Mouse (Mus musculus) CD4-positive, CD25-positive, alpha-beta regulatory T cell, adult 2 months (primary cell): ENCODE measurements around the gene Atrnl1.
A peak's percentile ranks its signal among the peaks of the same experiment; 100 is the strongest.
"Not testable (repeated sequence)": the region's sequence is repeated elsewhere in the genome, so short reads cannot be mapped to it uniquely, and the experiment has no call there.

ENCODE experiments used
- DNase-seq: peaks from one replicate; pipeline ENCODE4 v3.0.0-alpha.2; 2012; ENCODE audit warnings: low read depth, low spot score

Atrnl1 gene

GRCm38 (mm10) chr19:57961738-57962640, 351.2 kb downstream of the Atrnl1 start:
- DNase-seq, result no peak

GRCm38 (mm10) chr19:57963874-57964273, 353.0 kb downstream of the Atrnl1 start:
- no peak for DNase-seq

GRCm38 (mm10) chr19:57969766-57970165, 358.9 kb downstream of the Atrnl1 start:
- peak; percentile 4 for DNase-seq

- DNase-seq, result peak; percentile 7
These were observed 359.6 kb downstream of the Atrnl1 start for GRCm38 (mm10) chr19:57970342-57970895.

- no peak for DNase-seq
These were observed 364.4 kb downstream of the Atrnl1 start for GRCm38 (mm10) chr19:57975201-57975600.

GRCm38 (mm10) chr19:57985918-57986900, 375.4 kb downstream of the Atrnl1 start:
- no peak for DNase-seq

- no peak for DNase-seq
These were observed 377.0 kb downstream of the Atrnl1 start for GRCm38 (mm10) chr19:57987696-57988393.

- no peak for DNase-seq
These were observed 377.8 kb downstream of the Atrnl1 start for GRCm38 (mm10) chr19:57988559-57989093.

GRCm38 (mm10) chr19:57991099-57991760, 380.4 kb downstream of the Atrnl1 start:
- no peak for DNase-seq

GRCm38 (mm10) chr19:57994174-57994833, 383.5 kb downstream of the Atrnl1 start:
- DNase-seq, result not testable (repeated sequence)

- DNase-seq, result no peak
These were observed 384.2 kb downstream of the Atrnl1 start for GRCm38 (mm10) chr19:57995015-57995414.

GRCm38 (mm10) chr19:57997961-57998360, 387.1 kb downstream of the Atrnl1 start:
- DNase-seq, result peak; percentile 50

- DNase-seq, result no peak
These were observed 400.8 kb downstream of the Atrnl1 start for GRCm38 (mm10) chr19:58011636-58012035.

- DNase-seq, result no peak
These were observed 404.9 kb downstream of the Atrnl1 start for GRCm38 (mm10) chr19:58015741-58016140.

- no peak for DNase-seq
These were observed 406.0 kb downstream of the Atrnl1 start for GRCm38 (mm10) chr19:58016561-58017453.

- DNase-seq, result no peak
These were observed 406.6 kb downstream of the Atrnl1 start for GRCm38 (mm10) chr19:58017468-58017867.

- no peak for DNase-seq
These were observed 407.9 kb downstream of the Atrnl1 start for GRCm38 (mm10) chr19:58018698-58019097.

GRCm38 (mm10) chr19:58021514-58022284, 410.9 kb downstream of the Atrnl1 start:
- DNase-seq, result no peak
